25 mouse cellular contexts compared by ENCODE assay signal in the genomic region with DNA sequence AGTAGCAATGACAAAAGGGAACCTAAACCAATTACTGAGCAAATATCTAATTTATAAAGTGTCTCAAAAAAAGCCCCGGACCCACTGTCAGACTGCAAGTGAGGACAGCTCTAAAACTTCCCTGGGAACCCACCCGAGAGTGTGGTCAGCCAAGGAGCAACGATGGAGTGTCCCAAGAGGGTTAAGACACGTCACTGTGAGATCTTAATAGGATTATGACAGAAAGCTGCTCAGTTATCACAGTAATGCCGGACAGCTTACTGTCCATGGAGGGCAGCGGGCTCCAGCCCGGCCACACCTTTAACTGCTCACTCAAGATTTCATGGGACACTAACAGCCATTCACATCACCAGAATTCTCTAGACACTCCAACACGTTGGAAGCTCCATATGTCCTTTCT. TPM values are rescaled to one million over a fixed set of nuclear protein-coding genes. Genes with fewer than 3 reads are reported as not detected.
"Had no signal": no experiment of that assay in that cellular context is flagged by ENCODE, and none has a peak within 500 bp of the region (broad histone marks: within the 10 kb centered on the region; RNA-seq: fewer than 3 reads in every experiment).

No protein-coding gene starts in this region.

- H3K27me3 ChIP-seq: hindbrain, embryonic 12.5 days; limb, embryonic 12.5 days had no signal

- H3K27ac ChIP-seq: gastrocnemius, adult 2 months; heart, adult 2 months; hindbrain, embryonic 10.5 days; hindbrain, embryonic 12.5 days; hindbrain, embryonic 14.5 days; intestine, embryonic 15.5 days; layer of hippocampus, adult 2 months; left cerebral cortex, adult 2 months; limb, embryonic 10.5 days; limb, embryonic 12.5 days had no signal

- H3K4me1 ChIP-seq: heart, embryonic 12.5 days; hindbrain, embryonic 12.5 days; intestine, embryonic 15.5 days; limb, embryonic 12.5 days had no signal

- DNase-seq: gastrocnemius, adult 2 months; gastrocnemius, postnatal 10 days; gastrocnemius, postnatal 25 days; heart, adult 2 months; heart, postnatal 10 days; heart, postnatal 4 days; kidney, adult 18-20 months; kidney, adult 8-10 months; kidney, postnatal 10 days; kidney, postnatal 25 days; kidney, postnatal 4 days; liver had no signal

- ATAC-seq: hindbrain, embryonic 16.5 days; inflammation-experienced regulatory T-cells, adult 6 months; intestine, embryonic 15.5 days; intestine, postnatal 0 days had no signal

- H3K4me3 ChIP-seq: gastrocnemius, adult 2 months; heart, adult 2 months; heart, embryonic 12.5 days; hindbrain, embryonic 10.5 days; hindbrain, embryonic 12.5 days; intestine, embryonic 15.5 days; layer of hippocampus, adult 2 months; left cerebral cortex, adult 2 months; limb, embryonic 10.5 days; limb, embryonic 12.5 days had no signal

- H3K9me3 ChIP-seq: hindbrain, embryonic 12.5 days; intestine, embryonic 15.5 days; limb, embryonic 10.5 days; limb, embryonic 12.5 days had no signal

- H3K4me2 ChIP-seq: heart, embryonic 12.5 days; hindbrain, embryonic 12.5 days; hindbrain, embryonic 14.5 days; intestine, embryonic 15.5 days; limb, embryonic 12.5 days; liver, embryonic 11.5 days had no signal

- H3K9ac ChIP-seq: heart, embryonic 12.5 days; hindbrain, embryonic 12.5 days; hindbrain, embryonic 14.5 days; intestine, embryonic 15.5 days; limb, embryonic 12.5 days had no signal

- H3K36me3 ChIP-seq: heart, embryonic 12.5 days; hindbrain, embryonic 10.5 days; hindbrain, embryonic 12.5 days; intestine, embryonic 15.5 days; limb, embryonic 10.5 days; limb, embryonic 12.5 days had no signal

RNA-seq across cellular contexts. Expression of a gene that starts 4.7 kb away (rescaled TPM):
- polyA plus RNA-seq: inflammation-experienced regulatory T-cells, adult 6 months had no signal
